Comparison of ENCODE assay signal across 8 mouse cellular contexts in the genomic region with DNA sequence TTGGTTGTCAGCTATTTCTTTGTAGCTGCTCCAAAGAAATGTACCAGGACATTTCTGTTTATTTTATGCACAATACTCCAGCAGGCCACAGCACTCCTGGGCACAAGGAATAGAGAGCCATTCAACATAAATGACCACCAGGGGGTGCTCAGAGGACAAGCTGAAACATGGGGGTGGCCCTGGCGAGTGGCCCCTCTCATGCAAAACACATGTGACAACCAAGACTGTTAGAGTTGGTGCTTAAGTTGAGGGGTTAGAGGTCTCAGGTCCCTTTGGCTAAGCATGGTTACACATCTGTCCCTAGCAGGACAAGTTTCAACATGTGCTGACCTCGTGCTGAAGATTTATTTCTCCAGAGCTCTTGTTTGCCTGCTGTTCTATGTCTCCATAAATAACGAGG.
A peak's percentile ranks its signal among the peaks of the same experiment; 100 is the strongest.
DNase-seq lines count a peak whose midpoint lies in the region; ATAC-seq and TF ChIP-seq lines count a peak whose summit lies in the region.

No protein-coding gene starts in this region.

- DNase-seq in hindbrain, embryonic 10.5 days (ENCODE audit: low spot score): peak; percentile 10
- peak; percentile 63 for DNase-seq in adrenal gland, postnatal 14 days
- peak; percentile 41 for DNase-seq in kidney, adult 2 months
- no peak for DNase-seq in cerebellum, adult 18-20 months
- DNase-seq in midbrain, embryonic 11.5 days (ENCODE audit: low spot score, missing footprints): no peak

- H3K36me3 ChIP-seq in hindbrain, embryonic 10.5 days: no peaks in the 10 kb centered on the region
- no peaks in the 10 kb centered on the region for H3K36me3 ChIP-seq in hindbrain, embryonic 12.5 days
- H3K36me3 ChIP-seq in kidney, adult 2 months (ENCODE audit: control insufficient read depth, insufficient read depth, low read length): no peaks in the 10 kb centered on the region
- no peaks in the 10 kb centered on the region for H3K36me3 ChIP-seq in midbrain, embryonic 11.5 days (ENCODE audit: control insufficient read depth, insufficient read depth, low read length)

- no peak for TF ChIP-seq POLR2A in kidney, adult 2 months (IDR thresholded peaks at IDR 0.05; ENCODE audit: low read depth, low read length)

- no peak overlapping the region for H3K4me2 ChIP-seq in hindbrain, embryonic 12.5 days (replicated peaks)
- H3K4me2 ChIP-seq in midbrain, embryonic 11.5 days: no peak overlapping the region

- ATAC-seq in hindbrain, embryonic 12.5 days (ENCODE audit: low FRiP score): no peak
- peak; percentile 56 for ATAC-seq in CD4-positive, CD25-positive, alpha-beta regulatory T cell, adult 4 months
- ATAC-seq in megakaryocyte-erythroid progenitor cell, adult 5-6 weeks (replicated peaks; ENCODE audit: low FRiP score, low TSS enrichment, poor library complexity, severe bottlenecking): peak; percentile 70; the same call in 1 of the 2 replicates
- ATAC-seq in midbrain, embryonic 11.5 days (ENCODE audit: low FRiP score): no peak

- peak; percentile 52 for TF ChIP-seq CTCF in kidney, adult 2 months (conservative IDR thresholded peaks at IDR 0.05; ENCODE audit: insufficient read depth, insufficient read length, low read depth, low read length)

- no peak overlapping the region for H3K4me3 ChIP-seq in hindbrain, embryonic 10.5 days
- H3K4me3 ChIP-seq in hindbrain, embryonic 12.5 days: no peak overlapping the region
- no peak overlapping the region for H3K4me3 ChIP-seq in kidney, adult 2 months (ENCODE audit: insufficient read depth, low read depth, low read length)
- no peak overlapping the region for H3K4me3 ChIP-seq in midbrain, embryonic 11.5 days (ENCODE audit: low read depth, low read length)

- no peak overlapping the region for H3K27ac ChIP-seq in hindbrain, embryonic 10.5 days
- no peak overlapping the region for H3K27ac ChIP-seq in hindbrain, embryonic 12.5 days
- H3K27ac ChIP-seq in kidney, adult 2 months (ENCODE audit: insufficient read depth, low read depth, low read length): no peak overlapping the region
- no peak overlapping the region for H3K27ac ChIP-seq in midbrain, embryonic 11.5 days (ENCODE audit: low read depth, low read length)

- no peaks in the 10 kb centered on the region for H3K9me3 ChIP-seq in hindbrain, embryonic 10.5 days
- no peaks in the 10 kb centered on the region for H3K9me3 ChIP-seq in hindbrain, embryonic 12.5 days (replicated peaks)
- H3K9me3 ChIP-seq in midbrain, embryonic 11.5 days (ENCODE audit: control insufficient read depth, low read length): no peaks in the 10 kb centered on the region

- H3K4me1 ChIP-seq in hindbrain, embryonic 10.5 days (replicated peaks): peaks cover 4% of the 10 kb centered on the region; the same call in 1 of the 2 replicates
- H3K4me1 ChIP-seq in hindbrain, embryonic 12.5 days: no peaks in the 10 kb centered on the region
- H3K4me1 ChIP-seq in kidney, adult 2 months (ENCODE audit: control insufficient read depth, insufficient read depth, low read length): no peaks in the 10 kb centered on the region; the same call in 1 of the 2 replicates
- H3K4me1 ChIP-seq in midbrain, embryonic 11.5 days (ENCODE audit: control insufficient read depth, insufficient read depth, low read length): no peaks in the 10 kb centered on the region

- no peak overlapping the region for H3K9ac ChIP-seq in hindbrain, embryonic 12.5 days
- no peak overlapping the region for H3K9ac ChIP-seq in midbrain, embryonic 11.5 days (ENCODE audit: low read length)

- H3K27me3 ChIP-seq in hindbrain, embryonic 10.5 days (ENCODE audit: insufficient read depth, poor library complexity, severe bottlenecking): no peaks in the 10 kb centered on the region
- no peaks in the 10 kb centered on the region for H3K27me3 ChIP-seq in hindbrain, embryonic 12.5 days
- no peaks in the 10 kb centered on the region for H3K27me3 ChIP-seq in kidney, adult 2 months (replicated peaks; ENCODE audit: control insufficient read depth, insufficient read depth, low read length)
- H3K27me3 ChIP-seq in midbrain, embryonic 11.5 days (ENCODE audit: control insufficient read depth, insufficient read depth, low read length): no peaks in the 10 kb centered on the region

- WGBS in hindbrain, embryonic 10.5 days: 64% methylated on average over 3 of the region's 3 CpGs
- 50% methylated on average over 3 of the region's 3 CpGs for WGBS in hindbrain, embryonic 12.5 days
- WGBS in kidney, adult 2 months: 22% methylated on average over 3 of the region's 3 CpGs
- WGBS in midbrain, embryonic 11.5 days: 53% methylated on average over 3 of the region's 3 CpGs

Comparison
In these comparisons a context has a peak if more than half of its experiments do, and no peak if none do; other contexts are left out.
1. DNase-seq: peak in hindbrain, embryonic 10.5 days (single experiment), adrenal gland, postnatal 14 days (single experiment) and kidney, adult 2 months (single experiment); none in cerebellum, adult 18-20 months (0 of 2) and midbrain, embryonic 11.5 days (single experiment).
2. ATAC-seq: peak in CD4-positive, CD25-positive, alpha-beta regulatory T cell, adult 4 months (single experiment) and megakaryocyte-erythroid progenitor cell, adult 5-6 weeks (single experiment); none in hindbrain, embryonic 12.5 days (single experiment) and midbrain, embryonic 11.5 days (single experiment).